Mouse (Mus musculus) embryo, embryonic 11.5 days (tissue): ENCODE measurements around the gene Rbms3.

Experiments
- DNase-seq: peaks from one replicate; pipeline ENCODE4 v3.0.0-alpha.2; 2012; ENCODE audit warnings: low read depth, low spot score

The Rbms3 gene

GRCm38 (mm10) chr9:116977428-116977827 lies 652.3 kb downstream of the Rbms3 start:
- no peak for DNase-seq

GRCm38 (mm10) chr9:116976575-116977408 lies 652.9 kb downstream of the Rbms3 start:
- DNase-seq: no peak

- no peak for DNase-seq
Measured at GRCm38 (mm10) chr9:116975269-116975668, 654.4 kb downstream of the Rbms3 start.

GRCm38 (mm10) chr9:116974134-116974533 lies 655.6 kb downstream of the Rbms3 start:
- no peak for DNase-seq

DNA sequence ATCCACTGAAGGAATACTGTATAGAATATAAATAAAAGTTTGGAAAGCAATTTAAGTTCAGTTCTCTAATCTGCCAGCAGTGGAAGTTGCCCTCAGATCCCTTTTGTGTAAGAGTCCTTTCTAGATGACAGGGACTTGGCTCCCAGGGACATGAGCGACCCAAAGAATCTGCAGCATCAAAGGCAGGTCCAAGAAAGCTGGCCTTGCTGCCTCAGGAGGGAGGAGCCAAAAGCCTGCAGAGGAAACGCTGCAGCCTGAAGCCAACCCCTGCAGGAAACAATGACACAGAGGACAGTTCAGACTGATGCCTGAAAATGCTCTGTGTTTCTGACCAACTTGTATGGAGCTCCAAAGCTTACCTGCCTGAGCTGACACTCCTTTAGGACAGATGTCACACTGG lies 656.1 kb downstream of the Rbms3 start:
- DNase-seq: no peak

DNA sequence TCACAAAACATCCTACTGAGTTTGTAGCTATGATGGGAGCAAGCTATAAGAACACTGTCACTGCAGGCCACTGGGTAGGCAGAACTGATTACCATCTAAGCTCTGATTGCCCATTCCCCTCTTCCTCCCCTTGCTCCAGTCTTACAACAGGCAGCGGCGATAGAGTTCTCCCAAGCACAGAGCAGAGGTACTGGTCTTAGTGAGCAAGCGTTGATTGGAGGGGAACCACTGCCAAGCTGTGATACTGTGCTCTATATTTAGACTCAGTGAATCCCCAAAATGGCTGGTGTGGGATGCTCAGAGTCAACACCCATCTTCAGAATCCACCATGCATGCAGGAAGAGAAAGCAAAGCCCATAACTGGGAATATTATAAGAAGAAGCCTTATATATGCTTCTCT lies 662.4 kb downstream of the Rbms3 start:
- DNase-seq: no peak

DNA sequence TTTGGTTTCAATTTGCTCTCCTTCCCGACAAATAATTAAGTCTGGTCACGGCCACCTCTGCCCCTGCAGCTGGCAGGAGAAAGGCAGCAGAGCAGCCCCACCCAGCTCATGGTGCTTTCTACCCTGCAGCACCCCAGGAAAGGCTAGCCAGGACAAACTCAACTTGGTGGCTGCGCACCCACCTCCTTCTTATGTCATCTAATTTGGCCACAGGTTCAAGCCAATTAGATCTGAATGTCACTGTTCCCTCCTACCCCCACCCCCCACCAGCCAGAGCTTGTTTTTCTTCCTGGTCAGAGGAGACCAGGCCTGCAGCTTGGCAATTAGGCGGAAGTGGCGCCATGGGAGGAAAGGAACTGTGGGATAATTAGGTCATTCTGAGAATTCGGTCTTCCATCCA lies 664.0 kb downstream of the Rbms3 start:
- DNase-seq: no peak

DNA sequence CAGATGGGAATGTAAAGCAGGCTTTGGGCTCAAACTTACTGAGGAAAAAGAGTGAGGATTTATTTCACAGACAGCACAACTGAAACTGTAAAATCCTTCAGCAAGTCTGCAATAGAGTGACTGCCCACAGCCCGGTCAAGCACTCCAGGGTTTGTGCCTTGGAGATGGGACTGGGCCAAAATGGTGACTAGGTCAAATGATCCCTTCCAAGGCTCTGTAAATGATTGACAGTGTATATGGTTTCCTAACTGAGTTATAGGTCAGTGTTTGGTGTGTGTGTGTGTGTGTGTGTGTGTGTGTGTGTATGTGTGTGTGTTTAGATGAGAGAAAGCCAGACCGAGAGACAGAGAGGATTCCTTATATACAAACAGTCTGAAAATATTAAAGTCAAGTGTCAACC lies 673.6 kb downstream of the Rbms3 start:
- no peak for DNase-seq

DNA sequence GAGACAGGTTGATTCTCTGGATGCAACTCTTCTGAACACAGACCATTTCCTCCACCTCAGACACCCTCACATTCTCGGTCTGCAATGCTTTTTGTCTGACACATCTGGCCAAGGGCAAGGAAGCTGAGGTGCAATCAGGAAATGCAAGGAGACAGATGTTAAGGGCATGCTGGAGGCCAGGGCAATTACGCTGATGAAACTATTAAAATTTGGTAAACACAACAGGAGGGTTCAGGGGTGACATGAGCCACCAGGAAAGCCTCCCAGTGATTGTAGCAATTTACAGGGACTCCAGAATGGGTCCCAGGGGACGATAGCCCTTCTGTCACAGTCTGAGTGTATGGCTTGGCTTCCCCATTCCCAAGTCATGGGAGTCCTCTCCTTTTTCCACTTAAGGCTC lies 681.5 kb downstream of the Rbms3 start:
- no peak for DNase-seq

GRCm38 (mm10) chr9:116947369-116947768 lies 682.3 kb downstream of the Rbms3 start:
- DNase-seq: no peak

DNA sequence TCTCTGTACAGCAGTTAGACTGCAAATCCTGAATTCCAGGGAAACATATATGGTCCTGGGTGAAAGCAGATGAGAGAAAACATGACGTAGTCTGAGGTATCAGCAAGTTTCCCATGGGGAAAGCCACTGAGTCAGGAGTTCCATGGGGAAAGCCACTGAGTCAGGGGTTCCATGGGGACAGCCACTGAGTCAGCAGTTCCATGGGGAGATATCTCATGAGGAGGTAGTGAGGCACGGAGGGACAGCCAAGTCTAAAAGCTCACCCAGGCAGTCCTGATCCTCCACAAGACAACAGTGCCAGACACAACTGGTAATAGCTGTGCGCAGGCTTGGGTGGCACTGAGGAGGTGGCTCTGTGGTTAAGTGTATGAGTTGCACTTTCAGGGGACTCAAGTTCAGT lies 682.9 kb downstream of the Rbms3 start:
- DNase-seq: no peak

- no peak for DNase-seq
Measured at GRCm38 (mm10) chr9:116945689-116946088, 684.0 kb downstream of the Rbms3 start.

- DNase-seq: no peak
Measured at GRCm38 (mm10) chr9:116943902-116944301, 685.8 kb downstream of the Rbms3 start.

GRCm38 (mm10) chr9:116941116-116941515 lies 688.6 kb downstream of the Rbms3 start:
- DNase-seq: no peak

DNA sequence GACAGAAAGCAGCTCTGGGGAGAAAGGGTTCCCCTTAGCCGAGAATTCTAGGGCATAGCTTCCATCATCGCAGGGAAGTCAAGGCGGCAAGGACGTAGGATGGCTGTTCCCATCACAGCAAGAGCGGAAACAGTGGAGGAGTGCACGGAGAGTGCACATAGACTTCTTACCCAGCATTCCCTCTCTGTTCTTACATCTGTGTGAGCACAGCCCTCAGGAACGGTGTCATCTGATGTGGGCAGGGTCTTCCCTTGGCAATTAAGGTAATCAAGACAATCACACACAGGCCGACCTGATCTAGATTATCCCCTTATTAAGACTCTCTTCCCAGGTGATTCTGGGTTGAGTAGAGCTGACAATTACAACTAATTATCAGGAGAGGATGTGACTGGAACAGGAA lies 689.0 kb downstream of the Rbms3 start:
- no peak for DNase-seq

GRCm38 (mm10) chr9:116928338-116928737 lies 701.4 kb downstream of the Rbms3 start:
- DNase-seq: no peak

DNA sequence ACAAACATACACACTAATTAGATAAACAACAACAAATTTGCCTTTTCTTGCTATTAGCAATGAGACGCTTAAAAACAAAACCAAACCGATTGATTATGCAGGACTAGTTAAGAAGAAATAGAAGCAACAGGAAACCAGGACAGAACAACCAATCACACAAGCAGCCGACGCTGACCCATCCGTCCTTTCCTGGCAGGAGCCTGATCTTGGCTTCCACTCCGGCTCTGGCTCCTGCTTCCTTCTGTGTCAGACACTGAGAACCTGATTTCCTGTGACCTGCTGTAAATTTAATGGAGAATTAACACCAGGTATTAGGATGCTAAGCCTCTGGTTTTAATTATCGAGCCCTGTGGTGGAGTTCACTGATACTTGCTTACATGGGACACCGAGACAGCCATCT lies 706.6 kb downstream of the Rbms3 start:
- DNase-seq: no peak

- DNase-seq: no peak
Measured at GRCm38 (mm10) chr9:116922561-116922960, 707.2 kb downstream of the Rbms3 start.

DNA sequence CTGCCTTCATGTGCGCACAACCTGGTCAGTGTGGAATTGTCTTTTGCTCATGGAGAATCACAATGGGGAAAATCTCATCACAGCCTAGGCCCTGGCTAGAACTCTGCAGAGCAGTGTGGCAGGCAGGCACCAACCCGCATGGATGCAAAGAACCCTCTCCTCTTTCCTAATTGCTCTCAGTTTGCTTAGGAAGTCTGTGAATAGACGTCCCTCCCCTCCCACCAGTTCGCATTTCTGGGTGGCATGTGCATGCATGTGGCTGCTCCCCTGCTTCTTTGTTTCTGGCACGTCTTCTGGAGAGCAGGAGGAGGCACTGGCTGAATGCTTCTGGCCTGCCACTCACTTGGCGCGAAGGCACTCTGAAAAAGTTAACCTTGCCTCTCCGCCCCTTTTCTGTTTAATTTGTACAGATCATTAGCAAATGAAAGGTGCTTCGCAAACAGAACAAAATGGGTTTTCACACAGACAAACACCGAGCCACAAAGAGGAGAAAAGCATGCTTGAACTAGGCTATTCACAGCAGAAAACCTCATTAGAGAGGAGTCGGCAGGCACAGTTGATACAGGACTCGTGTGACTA lies 710.2 kb downstream of the Rbms3 start:
- no peak for DNase-seq

GRCm38 (mm10) chr9:116912493-116912847 lies 717.2 kb downstream of the Rbms3 start:
- no peak for DNase-seq

GRCm38 (mm10) chr9:116911781-116912492 lies 717.8 kb downstream of the Rbms3 start:
- DNase-seq: no peak

- no peak for DNase-seq
Measured at GRCm38 (mm10) chr9:116909511-116909910, 720.2 kb downstream of the Rbms3 start.

GRCm38 (mm10) chr9:116906955-116907354 lies 722.8 kb downstream of the Rbms3 start:
- DNase-seq: no peak
